Mouse (Mus musculus) urinary bladder, postnatal 10 days (tissue): ENCODE measurements around the gene Ube2t.

Experiments used
- DNase-seq: peaks from one replicate; pipeline ENCODE4 v3.0.0; 2022; ENCODE audit warnings: low spot score

Gene Ube2t

DNA sequence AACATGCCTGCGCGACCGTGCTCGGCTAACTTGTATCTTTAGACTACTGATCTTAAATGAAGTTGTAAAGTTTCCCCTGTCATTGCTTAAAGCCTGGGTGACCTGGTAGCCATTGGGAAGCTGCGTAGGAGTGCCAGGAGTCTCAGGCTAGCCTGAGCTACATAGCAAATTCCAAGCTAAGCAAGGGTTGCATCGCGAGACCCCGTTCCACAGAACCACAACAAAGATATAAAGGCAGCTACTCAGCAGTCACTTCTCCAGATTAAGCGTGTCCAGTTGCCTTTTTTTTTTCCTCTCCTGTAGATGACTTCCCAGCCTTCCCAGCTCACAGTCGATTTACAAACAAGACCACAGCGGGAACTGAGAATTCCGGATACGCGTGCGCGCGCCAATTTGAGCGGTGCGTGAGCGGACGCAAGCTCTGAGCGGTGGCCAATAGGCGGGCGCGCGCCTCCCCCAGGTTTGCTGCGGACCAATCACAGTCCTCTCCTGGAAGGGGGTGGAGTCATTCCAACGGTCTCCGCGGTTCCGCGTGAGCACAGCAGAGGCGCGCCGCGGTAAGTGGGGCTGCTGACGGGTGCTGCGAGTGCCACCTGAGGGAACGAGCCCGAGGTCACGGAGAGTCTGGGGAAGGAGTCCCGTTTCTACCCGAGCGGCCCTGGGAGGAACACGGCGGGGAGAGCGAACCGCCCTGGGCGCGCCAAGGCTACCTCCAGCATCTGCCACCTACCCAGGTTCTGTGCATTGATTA is at the start of gene Ube2t:
TSS of gene Ube2t (plus strand) at position 513 of the 751 bp plus-strand sequence.
- peak; percentile 77 for DNase-seq

DNA sequence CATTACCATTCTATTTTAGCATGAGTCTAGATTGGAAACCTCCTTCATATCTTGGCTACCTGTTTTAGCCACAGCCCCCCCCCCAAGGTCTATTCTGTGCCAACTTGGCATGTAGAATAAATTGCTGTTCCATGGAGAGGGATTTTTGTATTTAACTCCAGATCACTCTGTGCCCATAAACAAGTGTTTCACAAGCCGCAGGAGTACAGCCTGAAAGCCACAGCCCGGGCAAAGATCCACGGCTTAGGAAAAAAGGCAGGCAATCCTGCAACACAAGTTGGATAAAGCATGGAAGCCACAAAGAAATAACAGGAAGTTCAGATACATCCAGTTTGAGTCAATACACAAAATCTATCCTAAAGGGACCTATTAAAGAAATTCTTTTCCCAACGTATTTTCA is 48.8 kb upstream of the Ube2t start:
- no peak for DNase-seq

DNA sequence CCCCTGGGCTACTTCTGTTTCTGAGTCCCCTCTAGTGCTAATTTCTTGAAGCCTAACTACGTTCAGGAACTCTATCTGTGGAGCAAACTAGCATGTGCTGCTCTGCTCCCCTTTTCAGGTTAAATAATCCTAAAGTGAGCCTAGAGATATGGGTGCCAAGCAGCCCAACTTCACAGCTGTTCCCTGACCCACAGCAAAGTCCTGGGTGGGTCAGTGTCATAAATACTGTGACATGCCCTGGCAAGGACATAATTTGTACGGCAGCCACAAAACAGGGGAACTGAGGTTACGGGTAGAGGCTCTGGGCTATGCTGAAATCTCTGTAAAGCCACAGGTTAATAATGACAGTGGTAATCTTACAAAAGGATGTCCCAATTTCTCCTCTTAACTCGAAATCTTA is 46.9 kb upstream of the Ube2t start:
- no peak for DNase-seq

DNA sequence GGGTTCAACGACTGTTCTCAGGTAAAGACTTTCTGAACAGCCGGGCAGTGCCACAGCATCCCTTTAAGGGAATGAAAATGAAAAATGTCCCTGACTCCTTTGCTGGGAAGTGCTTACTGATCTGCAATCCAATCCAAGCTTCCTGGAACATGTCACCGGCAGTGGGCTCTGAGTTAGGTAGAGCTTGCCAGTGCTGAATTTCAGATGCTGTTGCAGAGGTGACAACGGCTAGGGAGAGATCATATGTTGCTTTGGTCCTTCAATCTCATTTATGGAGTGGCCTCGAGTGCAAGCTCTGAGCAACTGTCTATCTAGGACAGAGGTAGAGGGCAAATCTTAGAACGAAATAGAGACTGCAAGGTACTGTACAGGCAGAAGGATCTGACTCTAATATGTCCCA is 43.4 kb upstream of the Ube2t start:
- no peak for DNase-seq

DNA sequence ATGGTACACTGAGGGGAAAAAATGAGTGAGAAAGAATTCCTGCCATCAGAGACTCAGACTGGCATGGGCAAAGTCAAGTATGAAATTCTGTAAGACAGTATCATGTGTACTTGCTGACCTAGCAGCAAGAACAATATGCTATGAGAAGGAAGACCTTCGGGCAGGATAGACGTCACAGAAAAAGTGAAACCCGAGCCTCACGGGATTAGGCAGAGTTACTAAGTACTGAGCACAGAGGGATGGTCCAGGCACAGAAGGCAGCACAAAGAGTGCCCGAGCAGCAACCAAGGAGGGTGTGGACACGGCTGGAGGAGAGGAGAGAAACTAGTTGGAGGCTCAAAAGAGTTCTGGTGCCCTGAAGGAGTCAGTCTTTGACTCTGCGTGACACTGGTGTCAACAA is 29.9 kb upstream of the Ube2t start:
- no peak for DNase-seq

DNA sequence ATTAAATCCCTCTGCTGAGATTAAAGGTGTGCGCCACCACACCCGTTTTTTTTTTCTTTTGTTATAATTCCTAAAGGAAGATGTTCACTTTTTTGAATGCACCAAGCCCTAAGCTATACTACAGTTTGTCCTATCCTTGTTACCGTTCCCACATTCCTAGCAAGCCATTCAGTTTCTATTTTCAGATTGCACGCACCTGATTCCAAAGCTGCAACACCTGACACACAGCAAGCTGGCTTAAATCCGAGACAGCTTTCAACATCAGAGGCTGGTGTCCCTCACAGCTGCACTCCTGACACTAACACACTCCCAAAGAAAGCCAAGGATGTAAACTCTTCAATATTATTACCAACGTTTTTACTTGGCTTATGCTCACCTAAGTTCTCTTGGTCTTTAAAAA is 26.0 kb upstream of the Ube2t start:
- DNase-seq, result no peak

DNA sequence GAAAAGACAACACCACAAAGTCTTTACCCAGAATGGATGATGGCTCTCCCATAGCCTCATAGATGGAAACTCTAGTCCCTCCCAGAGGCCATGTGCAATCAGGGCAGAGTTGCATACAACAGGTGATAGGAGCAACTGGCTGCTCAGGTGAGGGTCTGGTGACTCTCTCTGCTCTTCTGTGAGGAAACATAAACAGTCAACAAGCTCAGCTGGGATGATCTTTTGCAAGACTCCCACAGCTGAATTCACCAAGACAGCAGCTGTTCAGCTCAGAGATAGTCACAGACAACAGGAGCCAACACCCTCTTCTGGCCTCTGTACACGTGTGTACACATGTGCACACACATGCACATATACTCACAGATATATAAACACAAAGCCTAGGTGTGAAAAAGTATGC is 24.1 kb upstream of the Ube2t start:
- no peak for DNase-seq

DNA sequence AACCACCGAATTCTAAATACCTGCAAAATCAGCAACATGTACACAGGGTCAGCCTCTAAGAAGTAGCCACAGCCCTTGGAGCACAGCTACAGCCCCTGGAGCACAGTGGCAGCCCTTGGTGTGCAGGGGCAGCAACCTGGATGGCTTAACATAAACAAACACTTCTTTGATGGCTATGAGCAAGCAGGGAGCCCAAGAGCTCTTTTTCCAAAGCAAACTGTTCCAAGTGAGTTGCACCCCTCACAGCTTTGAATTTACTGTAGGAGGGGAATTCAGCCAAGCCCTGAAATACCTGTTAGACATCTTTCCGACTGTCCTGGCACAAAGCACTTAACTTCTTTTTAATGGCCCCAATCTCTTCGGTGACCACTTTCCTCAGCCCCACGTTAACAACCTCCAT is 21.5 kb upstream of the Ube2t start:
- DNase-seq, result no peak

DNA sequence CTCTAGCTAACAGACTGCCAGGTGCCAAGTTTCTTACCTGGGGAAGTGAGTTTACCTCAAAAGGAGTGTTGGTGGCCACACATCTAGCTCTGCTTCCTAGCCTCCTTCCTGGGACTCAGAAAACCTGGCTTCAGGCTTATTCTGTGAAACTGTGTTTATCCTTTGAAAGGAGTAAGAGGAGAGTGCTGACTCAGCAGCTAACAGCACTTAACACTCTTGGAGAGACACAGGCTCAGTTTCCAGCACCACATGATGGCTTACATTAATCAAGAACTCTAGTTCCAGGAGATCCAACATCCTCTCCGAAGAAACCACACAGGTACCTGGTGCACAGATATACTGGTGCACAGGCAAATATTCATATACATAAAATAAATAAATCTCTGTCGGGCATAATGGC is 19.5 kb upstream of the Ube2t start:
- no peak for DNase-seq

DNA sequence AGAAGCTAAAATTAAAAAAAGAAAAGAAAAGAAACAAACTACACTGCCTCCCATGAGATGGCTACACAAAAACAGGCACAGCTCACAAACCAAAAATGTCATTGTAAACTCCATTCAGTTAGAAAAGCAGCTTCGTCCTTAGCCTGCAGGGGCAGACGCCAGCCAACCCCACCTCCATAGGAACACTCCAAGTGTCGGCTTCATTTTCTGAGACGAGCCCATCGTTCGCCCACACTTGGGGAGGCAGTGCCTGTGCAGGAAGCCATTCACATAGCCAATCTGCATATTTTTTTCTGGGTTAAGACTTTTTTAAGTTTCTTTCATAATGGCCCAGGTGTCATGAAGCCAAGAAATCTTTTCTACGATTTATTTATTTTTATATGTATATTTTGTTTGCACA is 14.8 kb upstream of the Ube2t start:
- no peak for DNase-seq

DNA sequence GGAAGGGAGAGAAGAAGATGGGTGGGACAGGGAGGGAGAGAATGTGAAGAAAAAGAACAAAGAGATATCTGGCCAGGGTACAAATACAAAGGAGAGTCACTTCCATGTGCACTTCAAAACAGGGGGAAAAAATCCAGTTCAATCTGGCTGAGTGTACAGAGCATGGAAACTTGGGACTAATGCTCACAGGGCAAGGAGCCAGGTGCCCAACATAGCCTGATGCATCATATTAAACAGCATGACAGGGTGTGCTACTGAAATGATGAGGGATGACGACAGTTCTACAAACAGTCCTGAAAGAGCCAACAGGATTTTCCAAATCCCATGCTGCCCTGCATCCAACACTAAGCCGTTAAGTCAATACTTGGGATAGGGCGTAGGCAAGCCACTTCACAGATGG is 12.4 kb upstream of the Ube2t start:
- DNase-seq, result no peak

DNA sequence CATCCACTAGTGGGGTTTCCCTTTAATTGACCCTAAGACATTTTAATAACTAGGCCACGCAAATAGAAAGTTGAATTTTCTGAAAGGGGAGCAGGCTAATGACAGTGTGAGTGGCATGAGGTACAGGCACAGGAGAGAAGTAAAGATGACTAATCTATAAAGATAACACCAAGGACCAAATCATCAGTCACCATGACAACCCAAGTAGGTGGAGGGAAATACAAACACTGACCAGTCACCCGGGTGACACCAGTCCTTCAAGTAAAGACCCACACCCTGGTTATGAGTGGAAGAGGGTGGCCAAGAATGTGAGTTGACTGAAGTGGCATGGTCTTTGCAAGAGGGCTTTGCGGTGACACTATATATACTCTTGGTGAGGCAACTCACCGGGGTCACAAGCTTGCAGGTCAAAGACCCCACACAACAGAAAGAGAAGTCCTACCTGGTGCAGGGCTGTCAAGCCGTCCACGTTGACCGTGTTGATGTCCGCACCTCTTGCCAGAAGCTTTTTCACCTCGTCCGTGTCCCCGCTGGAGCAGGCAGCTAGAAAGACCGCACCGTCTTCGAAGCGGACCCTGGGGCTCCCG is 7.2 kb upstream of the Ube2t start:
- DNase-seq, result no peak

DNA sequence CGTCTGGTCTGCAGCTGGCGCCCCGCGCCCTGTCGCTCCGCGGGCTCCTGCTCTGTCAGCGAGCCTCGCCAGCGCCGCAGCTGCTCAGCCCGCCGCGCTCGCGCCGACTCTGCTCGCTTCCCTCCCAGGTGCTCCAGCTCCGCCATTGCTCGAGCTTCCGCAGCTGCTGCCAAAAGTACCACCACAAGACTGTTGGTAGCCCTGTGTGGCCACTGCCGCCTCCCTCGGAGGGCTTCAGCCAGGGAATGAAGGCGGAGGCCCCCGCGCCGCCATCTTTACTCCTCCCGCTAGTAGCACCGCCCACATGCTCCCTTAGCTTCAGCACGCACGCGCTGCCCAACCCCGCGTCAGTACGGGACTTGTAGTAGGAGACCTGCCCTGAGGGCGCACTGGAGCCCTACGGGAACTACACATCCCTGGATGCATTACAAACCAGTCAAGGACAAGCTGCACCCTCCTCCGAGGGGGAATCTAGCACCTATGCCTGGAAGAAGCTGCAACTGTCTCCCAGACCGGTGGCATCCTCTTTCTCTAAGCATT is 6.7 kb upstream of the Ube2t start, which contains the start of gene Ppp1r12b:
TSS of gene Ppp1r12b (minus strand) at position 306 of the 540 bp plus-strand sequence.
- DNase-seq, result peak; percentile 73

DNA sequence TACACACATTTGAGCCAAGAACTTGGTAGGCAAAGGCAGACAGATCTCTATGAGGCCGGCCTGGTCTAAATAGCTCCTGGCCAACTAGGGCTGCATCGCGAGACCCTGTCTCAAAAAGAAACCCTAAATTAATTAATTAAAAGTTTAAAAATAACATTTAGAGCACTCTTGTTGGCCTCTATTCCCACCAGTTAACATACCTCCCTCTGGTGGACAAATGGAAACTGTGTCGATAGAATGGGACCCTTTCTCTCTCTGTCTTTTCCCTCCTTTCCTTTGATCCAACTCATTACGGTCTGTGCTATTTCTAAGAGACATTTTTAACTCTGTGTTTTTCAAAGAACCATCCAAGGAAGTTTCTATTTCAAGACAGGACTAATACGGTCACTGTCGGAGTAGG is 1.7 kb upstream of the Ube2t start:
- no peak for DNase-seq

DNA sequence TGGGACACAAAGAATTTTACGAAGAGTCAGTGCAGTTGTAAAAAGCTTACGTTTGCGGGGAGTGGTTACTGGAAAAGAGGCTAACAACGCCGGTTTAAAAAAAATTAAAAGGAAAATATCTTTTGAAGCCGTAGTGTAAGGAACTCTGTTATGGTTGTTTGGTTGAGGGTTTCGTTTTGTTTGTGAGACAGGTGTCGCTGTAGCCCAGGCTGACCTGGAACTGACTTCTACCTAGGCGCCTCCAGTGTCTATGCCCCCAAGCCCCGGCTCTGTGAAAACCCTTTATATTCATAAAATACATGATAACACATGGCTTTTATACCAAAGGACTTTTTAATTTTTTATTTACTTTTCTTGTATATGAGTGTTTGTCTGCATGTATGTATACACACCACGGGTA is 456 bp downstream of the Ube2t start:
- no peak for DNase-seq

DNA sequence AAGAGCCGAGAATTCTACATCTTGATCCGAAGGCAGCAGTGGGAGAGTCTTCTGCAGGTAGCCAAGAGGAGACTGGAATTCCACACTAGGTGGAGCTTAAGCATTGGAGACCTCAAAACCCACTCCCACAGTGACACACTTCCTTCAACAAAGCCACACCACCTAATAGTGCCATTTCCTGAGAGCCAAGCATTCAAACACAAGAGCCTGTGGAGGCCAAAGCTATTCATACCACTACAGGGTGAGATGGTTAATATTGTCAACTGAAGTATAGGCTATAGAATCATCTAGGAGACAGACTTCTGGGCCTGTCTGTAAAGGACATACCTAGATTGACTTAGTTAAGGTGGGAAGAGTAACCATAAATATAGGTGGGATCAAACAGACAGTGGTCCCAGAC is 3.1 kb downstream of the Ube2t start:
- no peak for DNase-seq

DNA sequence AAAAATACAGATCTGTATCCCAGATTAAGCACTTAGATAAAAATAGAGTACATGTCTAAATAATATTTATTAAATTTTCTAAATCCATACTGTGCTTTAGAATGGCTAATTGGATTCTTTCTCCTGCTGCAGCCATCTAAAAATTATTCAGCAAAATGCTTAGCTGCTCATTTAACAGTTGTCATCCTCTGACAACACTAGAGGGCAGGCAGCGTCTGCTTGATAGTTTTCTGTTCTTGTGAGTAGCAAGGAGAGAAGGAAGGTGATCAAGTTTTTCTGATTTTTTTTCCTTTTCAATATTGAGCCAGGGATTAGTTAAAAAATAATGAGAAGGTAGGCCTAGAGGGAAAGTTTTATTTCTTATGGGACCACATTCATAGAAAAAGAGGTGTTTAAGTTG is 10.6 kb downstream of the Ube2t start:
- DNase-seq, result no peak

DNA sequence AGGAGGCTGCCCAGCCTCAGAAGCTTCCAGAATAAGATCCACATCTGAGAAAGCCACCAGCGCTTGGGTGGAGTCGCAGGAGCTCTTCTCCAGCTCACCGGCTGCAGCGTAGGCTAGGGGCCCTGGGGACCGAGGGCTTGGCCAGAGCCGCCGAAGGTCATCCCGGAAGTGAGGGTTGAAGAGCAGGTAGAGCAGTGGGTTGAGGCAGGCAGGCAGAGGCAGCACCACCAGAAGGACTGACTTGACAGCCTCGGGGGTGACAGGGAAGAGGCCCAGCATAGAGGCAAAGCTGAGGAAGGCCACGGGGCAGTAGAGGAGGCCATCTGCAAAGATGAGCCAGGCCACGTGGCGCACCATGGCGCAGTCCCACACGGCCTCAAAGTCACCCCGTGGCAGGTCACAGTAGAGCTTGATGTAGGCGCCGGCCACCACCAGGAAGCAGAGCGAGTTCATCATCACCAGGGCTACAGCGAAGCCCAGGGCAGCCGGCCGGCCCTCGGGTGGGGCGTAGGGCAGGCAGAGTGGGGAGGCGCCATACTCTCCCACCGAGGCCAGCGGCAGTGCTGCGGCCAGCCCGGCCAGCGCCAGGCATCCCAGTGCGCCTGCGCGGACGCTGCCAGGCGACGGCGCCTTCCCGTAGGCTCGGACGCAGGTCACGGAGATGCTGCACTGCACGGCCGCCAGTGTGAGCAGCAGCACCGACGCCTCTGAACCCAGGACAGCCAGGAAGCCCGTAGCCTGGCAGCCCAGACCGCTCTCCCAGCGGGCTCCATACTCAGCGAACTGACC is 25.0 kb downstream of the Ube2t start:
- DNase-seq, result no peak

DNA sequence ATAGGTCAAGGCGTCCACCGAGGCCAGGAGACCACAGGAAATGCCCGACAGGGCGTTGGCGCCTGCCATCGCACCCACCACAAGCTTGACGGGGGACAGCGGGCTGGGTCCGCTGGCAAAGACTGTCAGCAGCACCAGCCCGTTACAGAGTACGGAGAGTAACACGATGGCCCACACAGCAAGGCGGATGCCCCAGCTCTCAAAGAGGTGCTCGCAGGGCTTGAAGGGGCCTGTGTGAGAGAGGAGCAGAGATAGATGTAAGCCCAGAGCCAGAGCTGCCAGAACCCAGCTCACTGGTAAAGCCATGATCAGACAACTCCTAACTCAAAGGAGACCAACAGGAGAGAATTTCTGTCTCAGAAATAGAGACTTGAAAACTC is 25.6 kb downstream of the Ube2t start:
- DNase-seq, result no peak

DNA sequence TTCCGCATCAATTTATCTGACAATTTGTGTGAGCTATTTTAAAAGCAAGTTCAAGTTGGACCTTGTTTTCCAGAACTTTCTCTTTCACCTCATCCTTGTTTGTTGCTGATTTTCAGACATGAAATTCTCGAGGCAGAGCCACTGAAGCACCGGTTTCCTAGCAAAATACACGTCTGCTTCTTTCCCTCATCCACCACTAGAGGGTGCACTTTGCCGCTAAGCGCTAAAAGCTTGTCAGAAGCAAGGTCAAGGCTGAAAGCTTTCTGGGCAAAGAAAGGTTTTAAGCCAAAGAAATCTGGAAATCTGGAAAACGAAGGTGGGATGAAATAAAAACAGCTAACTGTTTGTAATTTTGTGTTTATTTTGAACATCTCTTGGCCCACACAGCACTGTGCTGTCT is 27.0 kb downstream of the Ube2t start:
- DNase-seq, result no peak

DNA sequence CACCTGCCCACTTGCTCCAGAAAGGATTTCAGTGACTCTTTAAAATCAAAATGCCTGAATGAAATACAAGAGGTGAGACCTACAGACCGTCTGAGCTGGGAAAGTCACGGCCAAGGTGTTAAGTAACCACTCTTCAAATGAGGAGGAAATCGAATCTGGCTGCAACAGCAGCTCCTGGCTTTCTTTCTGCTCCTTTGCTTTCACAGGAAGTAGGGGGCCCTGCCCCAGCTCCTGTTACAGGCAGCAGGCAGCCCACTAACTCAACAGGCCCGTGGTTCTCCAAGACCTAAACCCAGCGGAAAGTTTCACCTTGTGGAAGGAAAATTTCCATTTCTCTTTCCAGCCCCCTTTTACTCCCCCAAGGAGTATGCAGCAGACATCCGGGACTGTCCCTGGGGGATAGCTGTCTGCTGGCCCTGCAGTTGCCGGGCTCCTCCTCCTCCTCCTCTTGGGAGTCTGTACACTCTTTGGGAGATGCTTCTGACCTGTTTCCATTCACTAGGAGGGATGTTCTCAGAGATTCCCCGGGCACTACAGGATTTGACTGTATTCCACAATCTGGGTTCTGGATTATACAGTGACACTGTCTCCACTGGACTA is 29.8 kb downstream of the Ube2t start:
- DNase-seq, result no peak

DNA sequence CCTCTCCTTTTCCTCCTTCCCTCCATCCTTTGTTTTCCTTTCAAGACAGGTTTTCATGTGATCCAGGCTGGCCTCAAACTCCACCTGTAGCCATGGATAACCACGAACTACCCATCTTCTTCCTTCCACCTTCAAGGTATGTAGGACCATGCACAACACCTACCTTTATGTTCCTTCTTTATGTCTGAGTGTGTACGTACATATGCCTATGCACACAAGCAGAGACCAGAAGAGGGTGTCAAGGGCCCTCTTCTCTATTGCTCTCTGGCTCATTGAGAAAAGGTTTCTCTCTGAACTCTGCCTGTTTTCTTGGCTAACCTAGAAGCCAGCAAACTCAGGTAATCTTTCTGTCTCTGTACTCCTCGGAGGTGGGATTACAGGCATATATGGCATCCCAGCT is 32.4 kb downstream of the Ube2t start:
- DNase-seq, result no peak

DNA sequence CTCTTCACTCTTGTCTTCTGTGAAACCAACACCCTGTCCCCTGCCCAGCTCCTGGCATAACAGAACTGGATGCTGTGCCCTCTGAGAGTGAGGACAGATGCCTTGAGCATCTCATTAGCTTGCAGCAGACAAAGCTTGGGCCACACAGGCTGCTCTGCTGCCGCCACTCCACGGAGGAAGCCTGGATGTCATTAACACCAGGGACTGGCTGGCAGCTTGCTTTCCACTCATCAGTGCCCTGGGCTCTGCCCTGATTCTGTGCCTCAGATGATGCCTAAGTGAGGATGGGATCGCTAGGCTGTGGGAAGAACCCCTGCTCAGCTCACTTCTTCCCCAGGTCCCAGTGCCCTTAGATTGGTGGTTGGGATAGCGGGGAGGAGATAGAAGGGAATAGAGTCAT is 33.1 kb downstream of the Ube2t start:
- no peak for DNase-seq
